Comparison of ENCODE assay signal across 17 mouse cellular contexts in genomic region chr2:181494266-181494945, GRCm38 (mm10). TPM values are rescaled to one million over a fixed set of nuclear protein-coding genes. Genes with fewer than 3 reads are reported as not detected.
DNase-seq lines count a peak whose midpoint lies in the region.
"Had no signal": no experiment of that assay in that cellular context is flagged by ENCODE, and none has a peak within 500 bp of the region (broad histone marks: within the 10 kb centered on the region; RNA-seq: fewer than 3 reads in every experiment).

No protein-coding gene starts in this region.

- DNase-seq in cerebellum, adult 11-12 months, result peak; percentile 43
- no peak for DNase-seq in cerebellum, postnatal 4 days (ENCODE audit: low spot score in 2 of 2)
- DNase-seq in left cerebral cortex, postnatal 4 days, result peak; percentile 44
- DNase-seq in left cerebral cortex, postnatal 25 days (ENCODE audit: low spot score in 2 of 2), result no peak
- peak; percentile 81 for DNase-seq in 3T3-L1 (ENCODE audit: low read depth, low spot score)
- DNase-seq in brain, adult 2 months (ENCODE audit: low read depth, low spot score), result peak; percentile 12
- DNase-seq in ovary, postnatal 14 days (ENCODE audit: low spot score), result no peak
- DNase-seq: adrenal gland, postnatal 25 days; heart, postnatal 36 days; layer of hippocampus, postnatal 36 days; thymus, postnatal 25 days had no signal

- intact Hi-C loops in left cerebral cortex, postnatal 4 days (cut with DNase I), result no loop called here
- intact Hi-C loops in left cerebral cortex, postnatal 25 days (cut with DNase I), result no loop called here

RNA-seq across cellular contexts. Expression of gene Abhd16b, which starts 1.4 kb away (rescaled TPM):
- not detected for total RNA-seq in left cerebral cortex, postnatal 4 days (2021)
- total RNA-seq in left cerebral cortex, postnatal 25 days (2021), result not detected
- total RNA-seq: adrenal gland, postnatal 25 days; CH12.LX; gastrocnemius, adult 8-10 months; granulocyte monocyte progenitor cell, adult 5-6 weeks; heart, postnatal 36 days; layer of hippocampus, adult 18-20 months; layer of hippocampus, postnatal 36 days; left cerebral cortex, postnatal 14 days; megakaryocyte progenitor cell, adult 5-6 weeks had no signal

RNA-seq across cellular contexts. Expression of gene Tpd52l2, which starts 2.5 kb away (rescaled TPM):
- 10 to 100 TPM; 69.7 to 73.5 TPM for total RNA-seq in left cerebral cortex, postnatal 4 days (2021)
- total RNA-seq in left cerebral cortex, postnatal 25 days (2021), result 10 to 100 TPM; 74.7 to 76.8 TPM

RNA-seq across cellular contexts. Expression of gene Dnajc5, which starts 25.9 kb away (rescaled TPM):
- 100 to 1,000 TPM; 288 to 305 TPM for total RNA-seq in left cerebral cortex, postnatal 4 days (2021)
- total RNA-seq in left cerebral cortex, postnatal 25 days (2021), result 100 to 1,000 TPM; 289 to 296 TPM

RNA-seq across cellular contexts. Expression of gene Zbtb46, which starts 35.2 kb away (rescaled TPM):
- total RNA-seq in left cerebral cortex, postnatal 4 days (2021), result 10 to 100 TPM; 16.6 to 16.8 TPM
- 10 to 100 TPM; 11.2 to 15.3 TPM for total RNA-seq in left cerebral cortex, postnatal 25 days (2021)

Comparison
In these comparisons a context has a peak if more than half of its experiments do, and no peak if none do; other contexts are left out.
1. DNase-seq: peak in cerebellum, adult 11-12 months (single experiment), left cerebral cortex, postnatal 4 days (single experiment), 3T3-L1 (single experiment) and brain, adult 2 months (single experiment); none in cerebellum, postnatal 4 days (0 of 2), left cerebral cortex, postnatal 25 days (0 of 2) and ovary, postnatal 14 days (single experiment).